Mouse (Mus musculus): ENCODE results near the gene Papolb. TPM values are rescaled to one million over a fixed set of nuclear protein-coding genes. Genes with fewer than 3 reads are reported as not detected.

Papolb gene
- total and polyA plus RNA-seq, 2 experiments: not detected

DNA sequence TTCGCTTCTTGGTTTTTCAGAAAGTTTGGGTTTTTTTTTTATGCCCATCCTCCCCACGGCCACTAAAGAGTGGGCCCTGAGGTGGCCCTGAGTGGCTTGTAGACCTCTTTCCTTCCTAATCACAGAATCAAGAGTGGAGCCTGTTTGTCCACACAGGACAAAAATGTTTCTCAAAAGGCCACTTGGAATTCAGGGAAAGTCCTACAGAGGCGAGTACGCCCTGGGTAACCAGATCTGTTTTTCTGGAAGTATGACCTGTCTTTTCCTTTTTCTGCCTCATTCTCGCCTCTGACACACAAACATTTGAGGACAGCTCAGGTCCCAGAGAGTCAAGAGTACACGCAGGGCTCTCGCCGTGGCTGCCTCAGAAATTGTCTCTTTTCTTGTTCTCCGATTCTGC lies 19.6 kb upstream of the Papolb start:
- no peak for TF ChIP-seq CTCF (IDR thresholded peaks at IDR 0.05; ENCODE audit: low read depth, low read length)
- no peak for TF ChIP-seq POLR2A (IDR thresholded peaks at IDR 0.05; ENCODE audit: extremely low read depth, insufficient read depth, low read length)
- H3K4me3 ChIP-seq (ENCODE audit: insufficient read depth, low read depth, low read length): no peak overlapping the region
- WGBS: 85% methylated on average over 9 of the region's 9 CpGs

DNA sequence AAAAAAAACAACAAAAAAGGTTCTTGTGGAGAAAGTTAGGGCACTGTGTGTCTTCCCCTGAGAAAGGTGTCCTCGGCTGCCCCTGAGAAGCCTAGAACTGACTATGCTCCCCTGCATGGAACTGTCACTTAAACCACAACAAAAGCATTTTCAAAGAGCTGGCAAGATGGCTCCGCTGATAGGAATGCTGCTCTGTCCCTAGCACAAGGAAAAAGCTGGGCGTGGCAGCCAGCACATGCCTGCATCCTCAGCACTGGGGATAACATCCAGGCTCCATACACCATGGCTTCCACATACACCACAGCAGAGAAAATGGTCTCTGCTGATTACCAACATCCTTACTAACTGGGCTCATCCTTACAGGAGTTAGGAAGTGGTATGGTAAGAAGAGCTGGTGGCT lies 17.2 kb upstream of the Papolb start:
- H3K27me3 ChIP-seq (ENCODE audit: control insufficient read depth, insufficient read depth, low read length): peaks cover 6% of the 10 kb centered on the region; the same call in 1 of the 2 replicates
- no peak overlapping the region for H3K4me3 ChIP-seq (ENCODE audit: insufficient read depth, low read depth, low read length)
- WGBS: 89% methylated on average over 3 of the region's 3 CpGs
- DNase-seq (ENCODE audit: extremely low read depth, low read depth, low spot score): no peak
- H3K9ac ChIP-seq (ENCODE audit: low read depth, low read length): no peak overlapping the region
- H3K79me2 ChIP-seq (ENCODE audit: control insufficient read depth, insufficient read depth, low read length): no peaks in the 10 kb centered on the region
- H3K27ac ChIP-seq (replicated peaks; ENCODE audit: insufficient read depth, low read depth, low read length): no peak overlapping the region
- no peak for TF ChIP-seq CTCF (IDR thresholded peaks at IDR 0.05; ENCODE audit: low read depth, low read length)
- no peak for TF ChIP-seq POLR2A (IDR thresholded peaks at IDR 0.05; ENCODE audit: extremely low read depth, insufficient read depth, low read length)
- no peaks in the 10 kb centered on the region for H3K36me3 ChIP-seq (ENCODE audit: control insufficient read depth, insufficient read depth, low read length)
- no peaks in the 10 kb centered on the region for H3K4me1 ChIP-seq (ENCODE audit: control insufficient read depth, insufficient read depth, low read length)

More for the DNA sequence above, 19.6 kb upstream of the Papolb start:
- peaks cover 6% of the 10 kb centered on the region; the same call in 1 of the 2 replicates for H3K27me3 ChIP-seq (ENCODE audit: control insufficient read depth, insufficient read depth, low read length)
- no peaks in the 10 kb centered on the region for H3K4me1 ChIP-seq (ENCODE audit: control insufficient read depth, insufficient read depth, low read length)
- H3K27ac ChIP-seq (replicated peaks; ENCODE audit: insufficient read depth, low read depth, low read length): no peak overlapping the region
- no peaks in the 10 kb centered on the region for H3K79me2 ChIP-seq (ENCODE audit: control insufficient read depth, insufficient read depth, low read length)
- DNase-seq (ENCODE audit: extremely low read depth, low read depth, low spot score): no peak
- no peak overlapping the region for H3K9ac ChIP-seq (ENCODE audit: low read depth, low read length)
- no peaks in the 10 kb centered on the region for H3K36me3 ChIP-seq (ENCODE audit: control insufficient read depth, insufficient read depth, low read length)

DNA sequence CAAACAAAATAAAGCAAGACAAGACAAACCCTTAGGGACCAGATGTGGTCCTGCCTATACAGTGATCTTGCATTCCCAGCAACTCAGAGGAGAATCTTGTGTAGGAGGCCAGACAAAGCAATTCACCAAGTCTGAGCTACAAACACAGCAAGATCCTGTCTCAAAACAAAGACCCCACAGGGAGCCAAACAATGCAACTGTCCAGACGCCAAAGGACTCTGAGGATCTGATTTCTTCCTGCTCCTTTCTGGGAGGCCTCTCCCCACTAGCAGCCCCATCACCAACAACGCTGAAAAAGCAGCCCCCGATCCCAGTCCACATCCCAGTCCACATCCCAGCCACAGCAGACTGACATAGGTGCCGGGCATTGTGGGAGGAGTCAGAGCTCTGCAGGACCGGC lies 16.5 kb upstream of the Papolb start:
- no peaks in the 10 kb centered on the region for H3K4me1 ChIP-seq (ENCODE audit: control insufficient read depth, insufficient read depth, low read length)
- WGBS: 27% methylated on average over 5 of the region's 5 CpGs
- TF ChIP-seq POLR2A (IDR thresholded peaks at IDR 0.05; ENCODE audit: extremely low read depth, insufficient read depth, low read length) (no peak), CTCF (IDR thresholded peaks at IDR 0.05; ENCODE audit: low read depth, low read length) (no peak)
- no peak overlapping the region for H3K9ac ChIP-seq (ENCODE audit: low read depth, low read length)
- no peak for DNase-seq (ENCODE audit: extremely low read depth, low read depth, low spot score)
- no peaks in the 10 kb centered on the region for H3K36me3 ChIP-seq (ENCODE audit: control insufficient read depth, insufficient read depth, low read length)
- H3K27ac ChIP-seq (replicated peaks; ENCODE audit: insufficient read depth, low read depth, low read length): no peak overlapping the region
- peaks cover 6% of the 10 kb centered on the region; the same call in 1 of the 2 replicates for H3K27me3 ChIP-seq (ENCODE audit: control insufficient read depth, insufficient read depth, low read length)
- H3K79me2 ChIP-seq (ENCODE audit: control insufficient read depth, insufficient read depth, low read length): no peaks in the 10 kb centered on the region
- H3K4me3 ChIP-seq (ENCODE audit: insufficient read depth, low read depth, low read length): no peak overlapping the region

DNA sequence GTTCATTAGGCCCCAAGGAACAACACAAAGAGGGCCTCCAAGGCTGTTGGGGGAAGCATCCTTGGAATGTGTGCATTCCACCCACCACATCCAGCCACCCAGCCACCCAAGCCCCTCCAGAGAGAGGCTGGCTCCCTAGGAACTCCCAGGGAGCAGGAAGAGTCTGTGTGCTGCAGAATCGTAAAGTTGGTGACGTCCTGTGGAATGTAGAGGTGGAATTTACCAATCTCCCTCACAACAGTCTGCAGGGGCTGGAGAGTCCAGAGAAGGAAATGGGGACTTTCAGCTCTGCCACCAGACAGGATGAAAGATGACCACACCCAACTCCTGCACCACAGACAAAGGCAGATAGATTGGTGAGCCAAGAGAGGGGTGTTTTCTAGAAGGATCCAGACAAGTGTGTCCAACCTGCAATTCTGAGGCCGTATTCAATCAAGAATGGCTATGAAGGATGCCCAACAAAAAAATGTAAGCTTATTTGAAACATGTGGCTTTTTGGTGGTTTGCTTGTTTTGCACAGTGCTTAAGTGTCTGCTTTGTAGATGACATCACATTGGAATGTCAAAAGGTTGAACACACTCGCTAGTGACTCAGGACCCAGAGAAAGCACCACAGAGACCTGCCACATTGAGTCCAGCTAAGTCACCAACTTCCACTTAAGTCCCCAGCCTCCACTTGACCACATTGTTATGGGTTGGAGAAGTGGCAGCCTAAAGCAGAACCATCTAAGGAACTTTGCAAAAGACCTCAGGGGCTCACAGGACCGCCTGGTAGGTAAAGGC lies 15.3 kb upstream of the Papolb start:
- no peaks in the 10 kb centered on the region for H3K79me2 ChIP-seq (ENCODE audit: control insufficient read depth, insufficient read depth, low read length)

DNA sequence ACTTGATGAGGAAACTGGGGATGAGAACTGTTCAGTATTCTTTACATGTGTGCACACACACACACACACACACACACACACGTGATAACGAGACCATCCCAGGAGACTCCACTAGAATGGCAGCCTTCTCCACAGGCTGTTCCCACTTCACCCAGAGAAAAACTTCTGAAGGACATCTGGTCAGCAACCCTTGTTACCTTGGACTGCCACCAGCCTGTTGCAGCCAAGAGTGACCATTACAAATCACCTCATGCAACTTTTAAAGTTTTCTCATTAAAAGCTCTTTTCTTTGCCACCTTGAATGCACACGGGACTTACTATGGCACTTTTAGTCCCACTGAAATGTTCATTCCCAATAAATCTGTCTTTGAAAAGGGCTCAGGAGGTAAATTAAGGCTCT lies 7.4 kb upstream of the Papolb start:
- H3K36me3 ChIP-seq (ENCODE audit: control insufficient read depth, insufficient read depth, low read length): no peaks in the 10 kb centered on the region
- DNase-seq (ENCODE audit: extremely low read depth, low read depth, low spot score): no peak
- H3K27ac ChIP-seq (replicated peaks; ENCODE audit: insufficient read depth, low read depth, low read length): no peak overlapping the region
- H3K79me2 ChIP-seq (ENCODE audit: control insufficient read depth, insufficient read depth, low read length): no peaks in the 10 kb centered on the region
- WGBS: 84% methylated on average over 3 of the region's 3 CpGs
- no peaks in the 10 kb centered on the region for H3K27me3 ChIP-seq (ENCODE audit: control insufficient read depth, insufficient read depth, low read length)
- no peak overlapping the region for H3K9ac ChIP-seq (ENCODE audit: low read depth, low read length)
- no peaks in the 10 kb centered on the region for H3K4me1 ChIP-seq (ENCODE audit: control insufficient read depth, insufficient read depth, low read length)
- H3K4me3 ChIP-seq (ENCODE audit: insufficient read depth, low read depth, low read length): no peak overlapping the region
- TF ChIP-seq CTCF (IDR thresholded peaks at IDR 0.05; ENCODE audit: low read depth, low read length) (no peak), POLR2A (IDR thresholded peaks at IDR 0.05; ENCODE audit: extremely low read depth, insufficient read depth, low read length) (no peak)

More for the DNA sequence above, 15.3 kb upstream of the Papolb start:
- H3K4me3 ChIP-seq (ENCODE audit: insufficient read depth, low read depth, low read length): no peak overlapping the region
- 74% methylated on average over 5 of the region's 5 CpGs for WGBS
- H3K27me3 ChIP-seq (ENCODE audit: control insufficient read depth, insufficient read depth, low read length): no peaks in the 10 kb centered on the region
- H3K9ac ChIP-seq (ENCODE audit: low read depth, low read length): no peak overlapping the region
- no peaks in the 10 kb centered on the region for H3K4me1 ChIP-seq (ENCODE audit: control insufficient read depth, insufficient read depth, low read length)
- no peak for DNase-seq (ENCODE audit: extremely low read depth, low read depth, low spot score)
- no peaks in the 10 kb centered on the region for H3K36me3 ChIP-seq (ENCODE audit: control insufficient read depth, insufficient read depth, low read length)
- TF ChIP-seq POLR2A (IDR thresholded peaks at IDR 0.05; ENCODE audit: extremely low read depth, insufficient read depth, low read length): no peak
- TF ChIP-seq CTCF (IDR thresholded peaks at IDR 0.05; ENCODE audit: low read depth, low read length): no peak
- H3K27ac ChIP-seq (replicated peaks; ENCODE audit: insufficient read depth, low read depth, low read length): no peak overlapping the region

DNA sequence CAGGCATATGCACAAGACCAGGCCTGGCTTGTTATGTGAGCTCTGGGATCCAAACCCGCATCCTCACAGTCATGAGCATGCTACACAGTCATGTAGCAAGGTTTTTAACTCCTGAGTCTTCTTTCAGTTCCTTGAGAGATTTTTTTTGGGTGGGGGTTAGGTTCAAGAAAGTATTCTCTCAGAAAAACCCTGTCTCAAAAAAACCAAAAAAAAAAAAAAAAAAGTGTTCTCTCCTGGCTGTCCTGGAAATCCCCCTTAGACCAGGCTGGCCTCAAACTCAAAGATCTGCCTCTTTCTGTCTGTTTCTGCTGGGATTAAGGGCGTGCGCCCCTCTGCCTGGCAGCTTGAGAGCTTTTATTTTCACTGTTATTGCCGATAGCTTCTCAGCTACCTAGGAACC lies 5.5 kb upstream of the Papolb start:
- H3K4me3 ChIP-seq (ENCODE audit: insufficient read depth, low read depth, low read length): no peak overlapping the region
- H3K9ac ChIP-seq (ENCODE audit: low read depth, low read length): no peak overlapping the region
- WGBS: 90% methylated on average over 4 of the region's 4 CpGs
- no peaks in the 10 kb centered on the region for H3K4me1 ChIP-seq (ENCODE audit: control insufficient read depth, insufficient read depth, low read length)
- H3K79me2 ChIP-seq (ENCODE audit: control insufficient read depth, insufficient read depth, low read length): no peaks in the 10 kb centered on the region
- TF ChIP-seq CTCF (IDR thresholded peaks at IDR 0.05; ENCODE audit: low read depth, low read length) (no peak), POLR2A (IDR thresholded peaks at IDR 0.05; ENCODE audit: extremely low read depth, insufficient read depth, low read length) (no peak)
- H3K27me3 ChIP-seq (ENCODE audit: control insufficient read depth, insufficient read depth, low read length): peaks cover 2% of the 10 kb centered on the region; the same call in 1 of the 2 replicates
- no peak overlapping the region for H3K27ac ChIP-seq (replicated peaks; ENCODE audit: insufficient read depth, low read depth, low read length)
- no peak for DNase-seq (ENCODE audit: extremely low read depth, low read depth, low spot score)
- no peaks in the 10 kb centered on the region for H3K36me3 ChIP-seq (ENCODE audit: control insufficient read depth, insufficient read depth, low read length)

All from liver, adult 2 months (tissue).